Mouse (Mus musculus): ENCODE results near the gene Cerk. TPM values are rescaled to one million over a fixed set of nuclear protein-coding genes. Genes with fewer than 3 reads are reported as not detected.

Cerk gene
- total RNA-seq, 2 experiments from 2014 or later = 41.6 to 43.0 TPM

- peak overlapping the region; percentile 62; the same call in 1 of the 2 replicates for H3K27ac ChIP-seq
- no peak for TF ChIP-seq CTCF (conservative IDR thresholded peaks at IDR 0.05)
- DNase-seq (ENCODE audit: low spot score in 2 of 2) = no peak
- H3K4me3 ChIP-seq = no peak overlapping the region
Measured at GRCm38 (mm10) chr15:86091201-86091997, 94.5 kb downstream of the Cerk start.

GRCm38 (mm10) chr15:86090578-86090977 lies 95.4 kb downstream of the Cerk start:
- peak overlapping the region; percentile 62; the same call in 1 of the 2 replicates for H3K27ac ChIP-seq
- no peak for TF ChIP-seq CTCF (conservative IDR thresholded peaks at IDR 0.05)
- no peak for DNase-seq (ENCODE audit: low spot score in 2 of 2)
- H3K4me3 ChIP-seq = no peak overlapping the region

GRCm38 (mm10) chr15:86089991-86090529 lies 95.9 kb downstream of the Cerk start:
- 0 out of 2 replicates have a peak, but pooled peaks have one; percentile 5 for TF ChIP-seq CTCF (conservative IDR thresholded peaks at IDR 0.05)
- Histone ChIP-seq H3K27ac (peak overlapping the region; percentile 62), H3K4me3 (no peak overlapping the region)
- no peak for DNase-seq (ENCODE audit: low spot score in 2 of 2)

Other genes starting within 250 kb of the Cerk start
- 1 to 10 TPM; 5.5 to 5.8 TPM for gene Celsr1, start 152.4 kb downstream of the Cerk start, total RNA-seq (2021)
- 10 to 100 TPM; 24.8 to 28.7 TPM for gene Gramd4, start 128.4 kb downstream of the Cerk start, total RNA-seq (2021)
- gene Tbc1d22a, start 28.3 kb upstream of the Cerk start, total RNA-seq (2021) = 10 to 100 TPM; 33.2 to 34.7 TPM